Mouse (Mus musculus): ENCODE results near the gene Ppm1f.

- no peak for TF ChIP-seq GATA1 (IDR thresholded peaks at IDR 0.05; ENCODE audit: borderline replicate concordance, low read length)
- TF ChIP-seq FLI1 (IDR thresholded peaks at IDR 0.05; ENCODE audit: low read length), result no peak
Measured at GRCm38 (mm10) chr16:16862288-16862687, 34.0 kb upstream of the Ppm1f start.
